ENCODE assay signal across 9 mouse cellular contexts in the genomic region with DNA sequence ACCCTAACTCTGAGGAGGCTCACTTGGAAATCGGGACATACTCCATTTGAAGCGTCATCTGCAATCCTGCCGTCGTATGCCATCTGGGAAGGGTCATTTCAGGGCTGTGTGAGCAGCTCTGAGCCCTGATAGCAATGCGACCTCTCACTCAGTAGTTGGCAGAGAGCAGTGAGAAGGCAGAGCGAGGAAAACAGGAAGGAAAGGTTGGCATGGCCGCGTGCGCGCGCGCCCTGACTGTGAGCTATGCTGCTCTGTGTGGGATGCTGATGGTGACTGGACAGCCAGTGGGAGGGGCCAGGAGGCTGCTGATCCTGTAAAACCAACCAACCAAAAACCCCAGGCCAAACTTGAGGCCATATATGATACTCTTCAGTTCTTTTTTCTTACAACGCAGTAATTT. TPM values are rescaled to one million over a fixed set of nuclear protein-coding genes. Genes with fewer than 3 reads are reported as not detected.
A peak's percentile ranks its signal among the peaks of the same experiment; 100 is the strongest.
DNase-seq lines count a peak whose midpoint lies in the region; ATAC-seq and TF ChIP-seq lines count a peak whose summit lies in the region.
"Had no signal": no experiment of that assay in that cellular context is flagged by ENCODE, and none has a peak within 500 bp of the region (broad histone marks: within the 10 kb centered on the region; RNA-seq: fewer than 3 reads in every experiment).

No protein-coding gene starts in this region.

- peak; percentile 94 for ATAC-seq in granulocyte monocyte progenitor cell, adult 5-6 weeks (replicated peaks; ENCODE audit: poor library complexity, severe bottlenecking)
- 0 out of 2 replicates have a peak, but pooled peaks have one; percentile 33 for ATAC-seq in midbrain, embryonic 15.5 days (replicated peaks)

- no peaks in the 10 kb centered on the region for H3K9me3 ChIP-seq in midbrain, embryonic 15.5 days
- H3K9me3 ChIP-seq: forebrain, embryonic 10.5 days had no signal

- DNase-seq in lung, adult 18-20 months: peak; percentile 35 to 40
- no peak for DNase-seq in lung, adult 2 months
- DNase-seq in cerebellum, adult 2 months: peak; percentile 62 to 77
- no peak for DNase-seq in gastrocnemius, postnatal 25 days
- no peak for DNase-seq in left cerebral cortex, adult 8-10 months (ENCODE audit: low spot score in 2 of 2)
- no peak for DNase-seq in right cerebral cortex, adult 2 months (ENCODE audit: low spot score in 2 of 2)

- no peak for TF ChIP-seq CTCF in lung, adult 2 months (IDR thresholded peaks at IDR 0.05; ENCODE audit: insufficient read depth, low read length)
- no peak for TF ChIP-seq CTCF in cerebellum, adult 2 months (IDR thresholded peaks at IDR 0.05; ENCODE audit: borderline replicate concordance, insufficient read depth, low read depth, low read length)

- peak overlapping the region; percentile 60; the same call in 1 of the 2 replicates for H3K27ac ChIP-seq in cerebellum, adult 2 months (ENCODE audit: insufficient read depth, low read length)
- H3K27ac ChIP-seq in midbrain, embryonic 15.5 days: no peak overlapping the region
- H3K27ac ChIP-seq: forebrain, embryonic 10.5 days had no signal

- no peak overlapping the region for H3K4me3 ChIP-seq in lung, adult 2 months (replicated peaks; ENCODE audit: extremely low read depth, low read depth, low read length)
- H3K4me3 ChIP-seq in cerebellum, adult 2 months (replicated peaks; ENCODE audit: insufficient read depth, low read depth, low read length): no peak overlapping the region
- no peak overlapping the region for H3K4me3 ChIP-seq in midbrain, embryonic 15.5 days
- H3K4me3 ChIP-seq: forebrain, embryonic 10.5 days had no signal

- H3K27me3 ChIP-seq in cerebellum, adult 2 months (ENCODE audit: control insufficient read depth, insufficient read depth, low read length): no peaks in the 10 kb centered on the region
- H3K27me3 ChIP-seq in midbrain, embryonic 15.5 days (replicated peaks): no peaks in the 10 kb centered on the region

- H3K9ac ChIP-seq in midbrain, embryonic 15.5 days: no peak overlapping the region

- 60% methylated on average over 13 of the region's 13 CpGs for WGBS in lung, adult 2 months
- 16% methylated on average over 13 of the region's 13 CpGs for WGBS in cerebellum, adult 2 months
- WGBS in midbrain, embryonic 15.5 days: 71% methylated on average over 13 of the region's 13 CpGs

- no peak overlapping the region for H3K4me2 ChIP-seq in midbrain, embryonic 15.5 days

- TF ChIP-seq POLR2A in lung, adult 2 months (IDR thresholded peaks at IDR 0.05; ENCODE audit: borderline replicate concordance, extremely low read depth, low read depth, low read length): no peak
- TF ChIP-seq POLR2A in cerebellum, adult 2 months (IDR thresholded peaks at IDR 0.05; ENCODE audit: borderline replicate concordance, insufficient read depth, low read length): no peak

- H3K4me1 ChIP-seq in lung, adult 2 months (ENCODE audit: control insufficient read depth, insufficient read depth, low read length): no peaks in the 10 kb centered on the region
- H3K4me1 ChIP-seq in cerebellum, adult 2 months (ENCODE audit: control insufficient read depth, insufficient read depth, low read length): peaks cover 45% of the 10 kb centered on the region
- H3K4me1 ChIP-seq in midbrain, embryonic 15.5 days: peaks cover 45% of the 10 kb centered on the region

- no peaks in the 10 kb centered on the region for H3K36me3 ChIP-seq in midbrain, embryonic 15.5 days (replicated peaks)
- H3K36me3 ChIP-seq: forebrain, embryonic 10.5 days had no signal

RNA-seq across cellular contexts. Expression of a gene that starts 46.2 kb away (rescaled TPM):
- polyA plus RNA-seq in lung, adult 2 months (2012; rRNA removed): 20.3 and 21.4 TPM in 2 replicates
- polyA plus RNA-seq in cerebellum, adult 2 months (2012; rRNA removed): 22.7 and 23.0 TPM in 2 replicates
- total RNA-seq in granulocyte monocyte progenitor cell, adult 5-6 weeks (2014; fragmentation: Nextera tagmentation): 42.0 and 50.1 TPM in 2 replicates
- total RNA-seq in granulocyte monocyte progenitor cell, adult 5-6 weeks (2017): 23.8 and 27.4 TPM in 2 replicates
- 17.3 and 17.9 TPM in 2 replicates for polyA plus RNA-seq in midbrain, embryonic 15.5 days (2015; fragmentation: Nextera tagmentation; extraction: Ambion mirVana)
- total RNA-seq in gastrocnemius, postnatal 25 days (2021): 10 to 100 TPM; 19.7 to 22.7 TPM
- total RNA-seq in left cerebral cortex, adult 8-10 months (2022): 100 to 1,000 TPM in 2 of 4 experiments, 10 to 100 TPM in 2; 91.8 to 110 (median 101) TPM

Comparison
In these comparisons a context has a peak if more than half of its experiments do, and no peak if none do; other contexts are left out.
1. DNase-seq: peak in lung, adult 18-20 months (2 of 2) and cerebellum, adult 2 months (2 of 2); none in lung, adult 2 months (single experiment), gastrocnemius, postnatal 25 days (single experiment), left cerebral cortex, adult 8-10 months (0 of 2) and right cerebral cortex, adult 2 months (0 of 2).